Mouse (Mus musculus) embryonic facial prominence, embryonic 13.5 days (tissue): ENCODE data around the gene Ebf1. TPM values are rescaled to one million over a fixed set of nuclear protein-coding genes. Genes with fewer than 3 reads are reported as not detected.

Source experiments
- ATAC-seq: fragments of 200-750 bp; cut with Nextera tagmentation; 2 replicates; pipeline ENCODE4 v1.8.0; 2017; ENCODE audit warnings: low read depth; ENCODE audit not compliant: insufficient number of reproducible peaks, insufficient read depth, low FRiP score, low TSS enrichment
- H3K27ac ChIP-seq: fragments of 300-500 bp; sonication (generic); 2 replicates; pipeline ENCODE4 v1.5.1; 2015; ENCODE audit warnings: moderate library complexity, mild to moderate bottlenecking, inconsistent platforms
- H3K27me3 ChIP-seq: fragments of 300-500 bp; sonication (generic); 2 replicates; pipeline ENCODE4 v1.6.1; 2015; ENCODE audit warnings: mild to moderate bottlenecking, inconsistent platforms
- H3K36me3 ChIP-seq: fragments of 300-500 bp; sonication (generic); 2 replicates; pipeline ENCODE4 v1.6.1; 2015; ENCODE audit warnings: mild to moderate bottlenecking, inconsistent platforms
- H3K4me1 ChIP-seq: fragments of 300-500 bp; sonication (generic); 2 replicates; pipeline ENCODE4 v1.6.1; 2015; ENCODE audit warnings: inconsistent platforms
- H3K4me2 ChIP-seq: fragments of 300-500 bp; sonication (generic); 2 replicates; pipeline ENCODE4 v1.6.1; 2015; ENCODE audit warnings: moderate library complexity, mild to moderate bottlenecking, inconsistent platforms
- H3K4me3 ChIP-seq: fragments of 300-500 bp; sonication (generic); 2 replicates; pipeline ENCODE4 v1.5.1; 2015; ENCODE audit warnings: mild to moderate bottlenecking, inconsistent platforms
- H3K9ac ChIP-seq: fragments of 300-500 bp; sonication (generic); 2 replicates; pipeline ENCODE4 v1.6.1; 2015; ENCODE audit warnings: mild to moderate bottlenecking, inconsistent platforms
- H3K9me3 ChIP-seq: fragments of 300-500 bp; sonication (generic); 2 replicates; pipeline ENCODE4 v1.6.1; 2016; ENCODE audit warnings: inconsistent platforms
- WGBS: fragments of 180-500 bp; shearing (Covaris S2); methylation state at CpG from one replicate; pipeline ENCODE4 v1.1.7; 2015; ENCODE audit warnings: mixed read lengths; 5-methylcytosine and 5-hydroxymethylcytosine counted together
- polyA plus RNA-seq: library from polyadenylated mRNA; unstranded; fragments of >200 nt; fragmentation: Nextera tagmentation; extraction: Ambion mirVana; gene quantifications from 2 replicates; pipeline ENCODE4 v1.2.1, GENCODE M21; 2015

The Ebf1 gene
- polyA plus RNA-seq, 1 experiment from 2014 or later = 69.1 TPM

- ATAC-seq = no peak
- Histone ChIP-seq H3K4me1 (peaks cover 28% of the 10 kb centered on the region), H3K4me3 (peak overlapping the region; percentile 66), H3K4me2 (peak overlapping the region; percentile 77), H3K27me3 (peaks cover 55% of the 10 kb centered on the region), H3K36me3 (peaks cover 8% of the 10 kb centered on the region), H3K9me3 (no peaks in the 10 kb centered on the region), H3K27ac (no peak overlapping the region), H3K9ac (peak overlapping the region; percentile 79)
- 30% methylated on average over 18 of the region's 19 CpGs for WGBS
These were observed 3.8 kb downstream of the Ebf1 start for GRCm38 (mm10) chr11:44620694-44621446.

GRCm38 (mm10) chr11:44621615-44622014 lies 4.5 kb downstream of the Ebf1 start:
- Histone ChIP-seq H3K9ac (0 out of 2 replicates have a peak overlapping the region, but pooled peaks have one; percentile 79), H3K4me3 (peak overlapping the region; percentile 66), H3K4me2 (peak overlapping the region; percentile 77), H3K4me1 (peaks cover 25% of the 10 kb centered on the region), H3K27ac (no peak overlapping the region), H3K27me3 (peaks cover 48% of the 10 kb centered on the region), H3K9me3 (no peaks in the 10 kb centered on the region), H3K36me3 (peaks cover 8% of the 10 kb centered on the region)
- ATAC-seq = no peak
- 47% methylated on average over 10 of the region's 10 CpGs for WGBS

- Histone ChIP-seq H3K4me3 (0 out of 2 replicates have a peak overlapping the region, but pooled peaks have one; percentile 66), H3K27ac (no peak overlapping the region), H3K4me2 (peak overlapping the region; percentile 77), H3K9me3 (no peaks in the 10 kb centered on the region), H3K4me1 (peaks cover 26% of the 10 kb centered on the region), H3K36me3 (peaks cover 8% of the 10 kb centered on the region), H3K27me3 (peaks cover 44% of the 10 kb centered on the region), H3K9ac (no peak overlapping the region)
- 31% methylated on average over 11 of the region's 11 CpGs for WGBS
- ATAC-seq = no peak
These were observed 5.1 kb downstream of the Ebf1 start for GRCm38 (mm10) chr11:44622023-44622731.

GRCm38 (mm10) chr11:44624564-44624963 lies 7.4 kb downstream of the Ebf1 start:
- peaks cover 8% of the 10 kb centered on the region for H3K36me3 ChIP-seq
- no peak for ATAC-seq
- WGBS = 66% methylated on average over 5 of the region's 5 CpGs
- H3K9ac ChIP-seq = no peak overlapping the region
- H3K4me1 ChIP-seq = peaks cover 37% of the 10 kb centered on the region
- no peak overlapping the region for H3K27ac ChIP-seq
- peaks cover 37% of the 10 kb centered on the region for H3K27me3 ChIP-seq
- no peak overlapping the region for H3K4me2 ChIP-seq
- no peaks in the 10 kb centered on the region for H3K9me3 ChIP-seq
- H3K4me3 ChIP-seq = no peak overlapping the region

GRCm38 (mm10) chr11:44626065-44626464 lies 8.9 kb downstream of the Ebf1 start:
- Histone ChIP-seq H3K4me3 (no peak overlapping the region), H3K27ac (no peak overlapping the region), H3K27me3 (peaks cover 25% of the 10 kb centered on the region), H3K4me2 (no peak overlapping the region), H3K9me3 (no peaks in the 10 kb centered on the region), H3K36me3 (peaks cover 8% of the 10 kb centered on the region), H3K9ac (no peak overlapping the region), H3K4me1 (peaks cover 23% of the 10 kb centered on the region)
- WGBS = 81% methylated on average over 10 of the region's 10 CpGs
- ATAC-seq = no peak

- no peak for ATAC-seq
- WGBS = 68% methylated on average over 4 of the region's 4 CpGs
- Histone ChIP-seq H3K27me3 (peaks cover 10% of the 10 kb centered on the region; the same call in 1 of the 2 replicates), H3K9me3 (no peaks in the 10 kb centered on the region), H3K27ac (no peak overlapping the region), H3K36me3 (0 out of 2 replicates have a peak, but pooled peaks cover 2% of the 10 kb centered on the region), H3K4me3 (no peak overlapping the region), H3K9ac (no peak overlapping the region), H3K4me2 (no peak overlapping the region), H3K4me1 (peaks cover 16% of the 10 kb centered on the region)
These were observed 11.3 kb downstream of the Ebf1 start for GRCm38 (mm10) chr11:44628412-44628811.

GRCm38 (mm10) chr11:44632064-44632968 lies 15.2 kb downstream of the Ebf1 start:
- Histone ChIP-seq H3K4me1 (peaks cover 10% of the 10 kb centered on the region), H3K27ac (no peak overlapping the region), H3K9ac (no peak overlapping the region), H3K4me2 (no peak overlapping the region), H3K27me3 (peaks cover 3% of the 10 kb centered on the region; the same call in 1 of the 2 replicates), H3K4me3 (no peak overlapping the region), H3K9me3 (no peaks in the 10 kb centered on the region), H3K36me3 (0 out of 2 replicates have a peak, but pooled peaks cover 4% of the 10 kb centered on the region)
- no peak for ATAC-seq
- 73% methylated on average over 15 of the region's 15 CpGs for WGBS

GRCm38 (mm10) chr11:44633001-44633693 lies 16.0 kb downstream of the Ebf1 start:
- 0 out of 2 replicates have a peak, but pooled peaks cover 4% of the 10 kb centered on the region for H3K36me3 ChIP-seq
- H3K27me3 ChIP-seq = peaks cover 3% of the 10 kb centered on the region; the same call in 1 of the 2 replicates
- H3K27ac ChIP-seq = no peak overlapping the region
- 86% methylated on average over 2 of the region's 2 CpGs for WGBS
- no peak overlapping the region for H3K4me3 ChIP-seq
- ATAC-seq = no peak
- H3K4me1 ChIP-seq = peaks cover 10% of the 10 kb centered on the region
- no peaks in the 10 kb centered on the region for H3K9me3 ChIP-seq
- H3K9ac ChIP-seq = no peak overlapping the region
- no peak overlapping the region for H3K4me2 ChIP-seq

- H3K4me3 ChIP-seq = no peak overlapping the region
- no peak overlapping the region for H3K4me2 ChIP-seq
- H3K36me3 ChIP-seq = 0 out of 2 replicates have a peak, but pooled peaks cover 4% of the 10 kb centered on the region
- no peak overlapping the region for H3K27ac ChIP-seq
- no peaks in the 10 kb centered on the region for H3K4me1 ChIP-seq
- no peaks in the 10 kb centered on the region for H3K9me3 ChIP-seq
- ATAC-seq = no peak
- no peak overlapping the region for H3K9ac ChIP-seq
- 85% methylated on average over 6 of the region's 6 CpGs for WGBS
- H3K27me3 ChIP-seq = 0 out of 2 replicates have a peak, but pooled peaks cover 3% of the 10 kb centered on the region
These were observed 17.6 kb downstream of the Ebf1 start for GRCm38 (mm10) chr11:44634552-44635193.

GRCm38 (mm10) chr11:44636241-44636640 lies 19.1 kb downstream of the Ebf1 start:
- no peak overlapping the region for H3K27ac ChIP-seq
- H3K9me3 ChIP-seq = no peaks in the 10 kb centered on the region
- H3K4me2 ChIP-seq = no peak overlapping the region
- 0 out of 2 replicates have a peak, but pooled peaks cover 4% of the 10 kb centered on the region for H3K36me3 ChIP-seq
- ATAC-seq = no peak
- 85% methylated on average over 1 of the region's 1 CpGs for WGBS
- H3K9ac ChIP-seq = no peak overlapping the region
- no peaks in the 10 kb centered on the region; the same call in 1 of the 2 replicates for H3K27me3 ChIP-seq
- no peak overlapping the region for H3K4me3 ChIP-seq
- no peaks in the 10 kb centered on the region for H3K4me1 ChIP-seq
